Mouse (Mus musculus): Measurements from ENCODE around the gene Rabgap1. TPM values are rescaled to one million over a fixed set of nuclear protein-coding genes. Genes with fewer than 3 reads are reported as not detected.

Gene Rabgap1
- total RNA-seq, 4 experiments from 2014 or later = 29.6 to 34.5 (median 31.0) TPM

DNA sequence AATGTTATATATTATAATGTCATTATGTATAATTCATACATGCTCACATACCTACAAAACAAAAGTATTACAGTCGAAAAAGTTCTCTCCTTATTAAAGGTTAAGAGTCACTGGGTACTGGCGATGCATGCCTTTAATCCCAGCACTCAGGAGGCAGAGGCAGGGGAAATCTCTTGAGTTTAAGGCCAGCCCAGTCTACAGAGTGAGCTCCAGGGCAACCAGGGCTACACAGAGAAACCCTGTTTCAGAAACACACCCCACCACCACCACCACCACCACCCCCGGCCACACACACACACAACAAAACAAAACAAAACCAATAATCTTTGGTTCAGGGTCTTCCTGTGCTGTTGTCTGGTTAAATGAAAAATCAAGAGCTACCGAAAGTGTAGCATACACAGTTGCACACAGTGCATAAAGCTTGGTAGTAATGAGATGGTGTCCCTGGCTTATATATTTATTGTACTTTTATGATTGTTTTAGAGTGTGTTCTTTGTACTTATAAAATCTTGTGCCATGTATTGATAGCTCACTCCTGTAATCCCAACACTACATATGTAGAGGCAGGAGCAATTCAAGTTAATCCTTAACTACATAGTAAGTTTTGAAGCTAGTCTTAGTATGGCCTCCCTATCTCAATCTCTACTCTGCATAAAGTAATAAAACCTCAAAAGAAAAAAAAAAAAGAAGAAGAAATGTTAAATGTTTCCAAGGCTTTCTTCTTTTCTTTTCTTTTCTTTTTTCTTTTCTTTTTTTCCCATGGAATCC, 68.2 kb downstream of the Rabgap1 start:
- no peak for DNase-seq (ENCODE audit: low spot score in 2 of 2)

- DNase-seq (ENCODE audit: low spot score in 2 of 2) = no peak
Measured at GRCm38 (mm10) chr2:37516030-37516710, 73.1 kb downstream of the Rabgap1 start, which contains the start of gene Gpr21. Gene Gpr21, plus strand, starts transcription at chr2:37516332.

- DNase-seq (ENCODE audit: low spot score in 2 of 2) = no peak
Measured at GRCm38 (mm10) chr2:37516922-37517462, 73.9 kb downstream of the Rabgap1 start.

- DNase-seq (ENCODE audit: low spot score in 2 of 2) = no peak
Measured at GRCm38 (mm10) chr2:37518561-37519285, 75.6 kb downstream of the Rabgap1 start.

GRCm38 (mm10) chr2:37519286-37519640, 76.2 kb downstream of the Rabgap1 start:
- DNase-seq (ENCODE audit: low spot score in 2 of 2) = no peak

- DNase-seq (ENCODE audit: low spot score in 2 of 2) = no peak
Measured at GRCm38 (mm10) chr2:37527587-37527986, 84.5 kb downstream of the Rabgap1 start.

DNA sequence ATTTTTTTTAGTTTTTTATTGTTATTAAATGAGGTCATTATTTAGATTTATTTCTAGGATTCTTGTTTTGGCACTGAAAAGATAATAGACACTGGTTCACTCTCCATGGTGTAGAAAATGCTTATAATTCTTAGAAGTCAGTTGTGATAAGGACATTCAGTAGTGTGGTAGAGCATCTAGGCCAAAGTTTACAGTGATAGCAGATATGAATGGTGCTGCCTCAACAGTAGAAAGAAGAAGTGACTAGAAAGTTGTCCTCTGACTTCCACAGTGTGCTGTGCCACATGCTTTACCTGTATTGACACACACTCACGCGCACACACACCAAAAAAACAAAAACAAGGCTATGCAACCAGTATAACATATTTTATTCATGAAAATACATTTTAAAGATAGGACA, 86.3 kb downstream of the Rabgap1 start:
- DNase-seq (ENCODE audit: low spot score in 2 of 2) = no peak

- no peak for DNase-seq (ENCODE audit: low spot score in 2 of 2)
Measured at GRCm38 (mm10) chr2:37530766-37531165, 87.7 kb downstream of the Rabgap1 start.

DNA sequence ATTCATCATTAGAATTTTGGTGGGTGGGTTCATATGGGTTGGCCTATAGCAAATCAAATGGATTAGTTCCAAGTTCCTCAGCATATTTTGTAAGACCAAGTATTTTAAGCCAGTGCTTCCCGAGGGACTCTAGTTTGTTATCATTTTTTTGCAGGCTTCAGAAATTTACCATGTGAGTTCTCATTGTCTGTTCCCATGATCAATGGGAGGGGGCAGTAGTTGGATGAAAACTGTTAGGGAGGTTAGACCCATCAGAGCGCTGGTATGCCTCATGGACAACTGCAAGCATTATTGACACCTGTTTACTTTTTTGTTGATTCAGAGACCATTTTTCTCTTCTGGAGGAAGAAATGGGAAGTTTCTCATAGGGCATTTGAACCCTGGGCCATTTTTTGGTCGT, 88.6 kb downstream of the Rabgap1 start:
- no peak for DNase-seq (ENCODE audit: low spot score in 2 of 2)

GRCm38 (mm10) chr2:37549346-37550012, 106.4 kb downstream of the Rabgap1 start:
- no peak for DNase-seq (ENCODE audit: low spot score in 2 of 2)

- no peak for DNase-seq (ENCODE audit: low spot score in 2 of 2)
Measured at GRCm38 (mm10) chr2:37556366-37556765, 113.3 kb downstream of the Rabgap1 start.

DNA sequence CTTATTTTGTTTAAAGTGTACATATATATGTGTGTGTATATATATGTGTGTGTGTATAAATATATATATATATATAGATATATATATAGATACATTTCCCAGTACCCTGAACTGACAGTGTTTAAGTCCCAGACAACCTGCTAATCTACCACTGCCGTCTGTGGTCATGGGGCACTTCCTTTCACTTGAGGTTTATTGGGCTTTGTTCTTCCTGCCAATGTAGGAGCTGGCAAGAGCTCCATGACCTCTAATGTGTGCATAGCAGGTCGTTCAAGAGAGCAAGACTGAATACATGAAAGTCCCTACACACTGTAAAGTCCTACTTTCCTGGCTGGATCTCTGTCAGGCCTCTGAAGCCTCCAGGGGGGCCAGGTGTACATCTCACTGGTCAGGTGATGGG, 122.5 kb downstream of the Rabgap1 start:
- DNase-seq (ENCODE audit: low spot score in 2 of 2) = no peak

- DNase-seq (ENCODE audit: low spot score in 2 of 2) = no peak
Measured at GRCm38 (mm10) chr2:37566035-37566434, 123.0 kb downstream of the Rabgap1 start.

- no peak for DNase-seq (ENCODE audit: low spot score in 2 of 2)
Measured at GRCm38 (mm10) chr2:37569888-37570287, 126.8 kb downstream of the Rabgap1 start.

GRCm38 (mm10) chr2:37570703-37571102, 127.6 kb downstream of the Rabgap1 start:
- no peak for DNase-seq (ENCODE audit: low spot score in 2 of 2)

DNA sequence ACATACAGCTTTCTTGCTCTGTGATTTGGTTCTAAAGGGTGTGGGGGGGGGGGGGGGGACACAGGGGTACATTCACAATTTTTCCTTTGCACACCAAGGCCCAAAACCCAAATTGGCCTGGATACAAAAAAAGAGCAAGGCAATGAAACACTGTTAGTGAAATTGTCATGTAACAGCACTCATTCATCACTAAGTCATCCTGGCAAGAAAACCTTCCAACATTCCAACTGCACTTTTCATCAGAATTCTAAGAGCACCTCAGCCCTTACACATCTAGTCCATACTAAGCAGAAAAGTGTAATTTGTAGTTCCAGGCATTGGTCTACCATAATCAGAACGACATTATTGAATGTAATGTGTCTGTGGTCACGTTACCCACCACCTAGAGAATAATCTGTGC, 129.1 kb downstream of the Rabgap1 start:
- DNase-seq (ENCODE audit: low spot score in 2 of 2) = no peak

DNA sequence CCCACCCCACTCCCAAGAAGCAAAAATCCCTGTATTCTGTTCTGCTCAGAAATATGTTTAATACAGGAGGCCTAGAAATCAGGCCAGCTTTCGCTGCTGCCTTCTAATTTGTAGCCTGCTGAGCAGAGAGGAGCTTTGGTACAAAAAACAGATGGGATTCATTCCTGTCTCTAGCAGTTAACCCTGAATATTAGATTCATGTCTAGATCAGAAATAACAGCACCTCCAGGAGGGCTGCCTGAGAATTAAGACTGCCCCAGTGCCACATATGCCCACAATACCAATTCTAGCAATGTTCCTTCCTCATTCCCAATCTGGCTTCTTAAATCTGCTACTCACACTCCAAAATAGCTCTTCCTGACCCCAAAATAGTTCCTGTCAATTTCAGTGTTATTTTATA, 133.6 kb downstream of the Rabgap1 start:
- no peak for DNase-seq (ENCODE audit: low spot score in 2 of 2)

DNA sequence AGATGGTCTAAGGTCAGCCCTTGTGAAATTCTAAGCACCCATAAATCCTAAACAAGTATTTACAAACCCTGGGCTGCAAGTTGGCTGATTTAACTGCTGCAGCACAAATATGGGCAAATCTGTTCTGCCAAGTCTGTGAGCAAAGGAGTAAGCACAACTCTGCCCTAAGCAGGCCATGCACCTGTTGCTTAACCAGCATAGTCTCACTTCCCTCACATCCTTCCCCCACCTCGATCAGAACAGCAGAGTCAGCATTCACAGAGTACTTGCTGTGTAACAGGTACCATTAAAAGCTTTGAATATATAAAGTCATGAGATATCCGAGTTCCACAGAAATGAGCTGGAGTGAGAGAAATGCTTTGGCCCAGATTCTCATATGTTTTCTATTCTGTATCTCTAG, 135.1 kb downstream of the Rabgap1 start:
- DNase-seq (ENCODE audit: low spot score in 2 of 2) = no peak

GRCm38 (mm10) chr2:37587919-37588318, 144.8 kb downstream of the Rabgap1 start:
- no peak for DNase-seq (ENCODE audit: low spot score in 2 of 2)

All from gastrocnemius, adult 8-10 months (tissue).